Mouse (Mus musculus): ENCODE data around the gene Zdhhc19. TPM values are rescaled to one million over a fixed set of nuclear protein-coding genes. Genes with fewer than 3 reads are reported as not detected.
A peak's percentile ranks its signal among the peaks of the same experiment; 100 is the strongest.

The Zdhhc19 gene
- total and polyA plus RNA-seq, 3 experiments, result not detected

DNA sequence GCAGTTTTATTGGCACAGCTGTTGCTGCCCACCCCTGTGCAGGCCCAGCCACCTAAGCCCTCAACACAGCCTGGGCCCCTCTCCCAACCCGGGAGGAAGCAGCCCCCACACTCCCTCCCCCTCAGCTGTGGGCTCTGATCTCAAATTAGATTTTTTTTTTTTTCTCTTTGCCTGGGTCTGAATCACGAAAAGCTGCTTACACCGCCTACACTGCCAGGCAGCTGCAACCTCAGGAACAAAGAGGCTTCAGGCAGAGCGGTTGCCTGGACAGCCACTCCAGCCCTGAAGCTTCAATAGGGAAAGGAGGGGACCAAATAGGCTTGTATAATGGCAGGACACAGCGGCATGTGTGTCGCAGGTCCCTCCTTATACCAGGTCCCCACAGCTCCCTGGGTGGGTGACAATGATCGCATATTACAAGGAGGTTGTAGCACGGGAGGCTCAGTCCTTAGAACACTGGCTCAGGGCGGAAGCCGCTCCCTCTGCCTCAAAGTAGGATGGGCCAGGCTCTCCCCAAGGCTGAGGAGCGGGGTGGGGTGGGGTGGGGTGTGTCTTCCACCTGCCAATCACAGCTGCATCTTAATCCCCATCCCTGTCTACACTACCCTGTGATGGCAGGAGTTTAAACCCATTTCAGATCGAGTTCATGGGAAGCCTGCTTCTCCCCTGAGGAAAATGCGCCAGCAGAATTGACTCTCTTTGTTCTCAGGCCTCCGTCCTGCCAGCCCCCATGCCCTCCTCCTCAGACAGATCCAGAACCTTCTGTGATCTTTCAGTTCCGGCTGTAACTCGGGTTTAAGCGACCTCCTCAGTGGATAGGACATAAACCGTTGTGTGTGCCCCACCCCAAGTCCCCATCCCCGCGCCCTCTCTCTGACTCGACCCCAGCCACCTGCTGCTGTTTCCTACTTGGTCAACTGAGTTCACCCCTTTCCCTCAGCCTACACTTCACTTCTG is 20.2 kb downstream of the Zdhhc19 start:
- ATAC-seq (ENCODE audit: extremely low read depth, insufficient number of reproducible peaks, low FRiP score, poor library complexity, severe bottlenecking) (peak; percentile 46; the same call in 1 of the 2 replicates), DNase-seq (ENCODE audit: low spot score) (peak; percentile 72)
- H3K36me3 ChIP-seq (replicated peaks), result no peaks in the 10 kb centered on the region
- TF ChIP-seq CTCF (IDR thresholded peaks at IDR 0.05; ENCODE audit: low read depth, low read length), result no peak
- no peak for TF ChIP-seq GATA1 (IDR thresholded peaks at IDR 0.05; ENCODE audit: borderline replicate concordance, low read length)
- no peak for TF ChIP-seq GATA2 (IDR thresholded peaks at IDR 0.05; ENCODE audit: borderline replicate concordance, low read depth, low read length)
- TF ChIP-seq TAL1 (conservative IDR thresholded peaks at IDR 0.05; ENCODE audit: low read depth, low read length), result no peak
- no peak for TF ChIP-seq POLR2AphosphoS5 (IDR thresholded peaks at IDR 0.05; ENCODE audit: insufficient replicate concordance, low read depth, low read length)
- H3K27me3 ChIP-seq (ENCODE audit: insufficient read depth, low read length), result no peaks in the 10 kb centered on the region
- H3K4me3 ChIP-seq (ENCODE audit: low read depth, low read length), result peak overlapping the region; percentile 60; the same call in 1 of the 2 replicates
- H3K4me1 ChIP-seq (ENCODE audit: insufficient read depth, low read depth, low read length), result peaks cover 99% of the 10 kb centered on the region
- peaks cover 3% of the 10 kb centered on the region; the same call in 1 of the 2 replicates for H3K9me3 ChIP-seq (replicated peaks)

DNA sequence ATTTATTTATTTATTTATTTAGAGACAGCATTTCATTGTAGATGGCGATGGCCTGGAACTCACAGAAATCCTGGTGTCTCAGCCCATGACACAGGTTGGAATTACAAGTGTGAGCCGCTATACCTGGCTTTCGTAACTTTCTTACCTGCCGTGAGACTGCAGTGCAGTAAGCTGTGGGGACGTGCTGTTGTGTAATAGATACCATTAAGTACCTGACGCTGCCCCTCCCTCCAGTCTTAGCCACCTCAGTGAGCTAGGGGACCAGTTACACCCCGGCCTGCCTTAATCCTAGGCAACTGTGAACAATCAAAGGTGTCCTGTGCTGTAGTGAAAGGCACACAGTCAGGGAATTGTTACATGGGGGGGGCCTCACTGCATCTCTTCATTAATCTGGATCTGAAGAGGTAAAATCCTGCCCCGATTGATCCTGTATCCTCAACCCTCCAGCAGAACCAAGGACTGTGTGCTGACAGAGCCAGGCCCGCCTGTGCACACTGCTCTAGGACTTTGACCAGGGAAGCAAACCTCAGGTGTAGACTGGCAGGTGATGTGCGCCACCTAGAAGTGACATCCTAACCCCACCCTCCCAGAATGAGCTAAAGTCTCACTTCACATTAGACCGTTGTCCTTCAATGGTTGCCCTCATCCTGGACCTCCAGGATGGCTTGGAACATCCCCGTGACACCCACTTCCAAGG is 21.9 kb downstream of the Zdhhc19 start:
- peaks cover 98% of the 10 kb centered on the region for H3K4me1 ChIP-seq (ENCODE audit: insufficient read depth, low read depth, low read length)

GRCm38 (mm10) chr16:32519656-32520371 is 23.7 kb downstream of the Zdhhc19 start:
- Histone ChIP-seq H3K36me3 (replicated peaks) (no peaks in the 10 kb centered on the region), H3K27me3 (ENCODE audit: insufficient read depth, low read length) (no peaks in the 10 kb centered on the region), H3K4me3 (ENCODE audit: low read depth, low read length) (peak overlapping the region; percentile 64; the same call in 1 of the 2 replicates), H3K9me3 (replicated peaks) (no peaks in the 10 kb centered on the region), H3K4me1 (ENCODE audit: insufficient read depth, low read depth, low read length) (peaks cover 96% of the 10 kb centered on the region)
- ATAC-seq (ENCODE audit: extremely low read depth, insufficient number of reproducible peaks, low FRiP score, poor library complexity, severe bottlenecking) (no peak), DNase-seq (ENCODE audit: low spot score) (no peak)
- TF ChIP-seq TAL1 (conservative IDR thresholded peaks at IDR 0.05; ENCODE audit: low read depth, low read length) (no peak), GATA1 (IDR thresholded peaks at IDR 0.05; ENCODE audit: borderline replicate concordance, low read length) (no peak), CTCF (IDR thresholded peaks at IDR 0.05; ENCODE audit: low read depth, low read length) (no peak), POLR2AphosphoS5 (IDR thresholded peaks at IDR 0.05; ENCODE audit: insufficient replicate concordance, low read depth, low read length) (no peak), GATA2 (IDR thresholded peaks at IDR 0.05; ENCODE audit: borderline replicate concordance, low read depth, low read length) (no peak)

More for the DNA sequence above, 21.9 kb downstream of the Zdhhc19 start:
- no peaks in the 10 kb centered on the region for H3K27me3 ChIP-seq (ENCODE audit: insufficient read depth, low read length)
- H3K4me3 ChIP-seq (ENCODE audit: low read depth, low read length), result no peak overlapping the region
- ATAC-seq (ENCODE audit: extremely low read depth, insufficient number of reproducible peaks, low FRiP score, poor library complexity, severe bottlenecking), result no peak
- H3K9me3 ChIP-seq (replicated peaks), result peaks cover 3% of the 10 kb centered on the region; the same call in 1 of the 2 replicates
- TF ChIP-seq POLR2AphosphoS5 (IDR thresholded peaks at IDR 0.05; ENCODE audit: insufficient replicate concordance, low read depth, low read length) (no peak), CTCF (IDR thresholded peaks at IDR 0.05; ENCODE audit: low read depth, low read length) (no peak), TAL1 (conservative IDR thresholded peaks at IDR 0.05; ENCODE audit: low read depth, low read length) (no peak), GATA2 (IDR thresholded peaks at IDR 0.05; ENCODE audit: borderline replicate concordance, low read depth, low read length) (no peak), GATA1 (IDR thresholded peaks at IDR 0.05; ENCODE audit: borderline replicate concordance, low read length) (no peak)
- H3K36me3 ChIP-seq (replicated peaks), result no peaks in the 10 kb centered on the region
- DNase-seq (ENCODE audit: low spot score), result no peak

DNA sequence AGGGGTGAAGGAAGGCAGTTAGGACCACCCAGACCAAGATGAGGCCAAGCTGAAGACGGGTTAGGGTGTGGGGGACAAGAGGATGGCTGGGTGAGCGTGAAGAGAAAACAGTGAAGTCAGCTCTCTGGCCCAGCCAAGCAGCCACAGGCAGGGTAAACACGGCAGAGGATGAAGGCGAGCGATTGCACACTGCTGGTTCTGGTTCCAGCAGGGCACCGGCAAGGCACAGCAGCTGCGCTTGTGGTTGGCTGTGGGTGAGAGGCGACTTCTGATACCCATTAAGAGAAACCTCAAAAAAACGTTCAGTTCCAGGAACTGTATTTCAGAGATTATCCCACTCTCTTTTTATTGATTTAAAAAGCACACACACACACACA is 24.3 kb downstream of the Zdhhc19 start:
- Histone ChIP-seq H3K27me3 (ENCODE audit: insufficient read depth, low read length) (no peaks in the 10 kb centered on the region), H3K36me3 (replicated peaks) (no peaks in the 10 kb centered on the region), H3K4me1 (ENCODE audit: insufficient read depth, low read depth, low read length) (peaks cover 93% of the 10 kb centered on the region), H3K9me3 (replicated peaks) (no peaks in the 10 kb centered on the region), H3K4me3 (ENCODE audit: low read depth, low read length) (peak overlapping the region; percentile 64; the same call in 1 of the 2 replicates)
- TF ChIP-seq CTCF (IDR thresholded peaks at IDR 0.05; ENCODE audit: low read depth, low read length) (no peak), TAL1 (conservative IDR thresholded peaks at IDR 0.05; ENCODE audit: low read depth, low read length) (peak; percentile 58)
- ATAC-seq (ENCODE audit: extremely low read depth, insufficient number of reproducible peaks, low FRiP score, poor library complexity, severe bottlenecking) (peak; percentile 57), DNase-seq (ENCODE audit: low spot score) (peak; percentile 57)

GRCm38 (mm10) chr16:32522578-32523194 is 26.6 kb downstream of the Zdhhc19 start:
- DNase-seq (ENCODE audit: low spot score) (no peak), ATAC-seq (ENCODE audit: extremely low read depth, insufficient number of reproducible peaks, low FRiP score, poor library complexity, severe bottlenecking) (no peak)
- Histone ChIP-seq H3K9me3 (replicated peaks) (no peaks in the 10 kb centered on the region), H3K36me3 (replicated peaks) (no peaks in the 10 kb centered on the region), H3K4me3 (ENCODE audit: low read depth, low read length) (no peak overlapping the region), H3K4me1 (ENCODE audit: insufficient read depth, low read depth, low read length) (peaks cover 86% of the 10 kb centered on the region), H3K27me3 (ENCODE audit: insufficient read depth, low read length) (no peaks in the 10 kb centered on the region)
- TF ChIP-seq GATA2 (IDR thresholded peaks at IDR 0.05; ENCODE audit: borderline replicate concordance, low read depth, low read length) (no peak), GATA1 (IDR thresholded peaks at IDR 0.05; ENCODE audit: borderline replicate concordance, low read length) (no peak), TAL1 (conservative IDR thresholded peaks at IDR 0.05; ENCODE audit: low read depth, low read length) (no peak), CTCF (IDR thresholded peaks at IDR 0.05; ENCODE audit: low read depth, low read length) (no peak), POLR2AphosphoS5 (IDR thresholded peaks at IDR 0.05; ENCODE audit: insufficient replicate concordance, low read depth, low read length) (no peak)

Data from G1E (cell line).